Mouse (Mus musculus) kidney, postnatal 4 days (tissue): ENCODE measurements around the gene 2810004N23Rik.

Experiments used
- DNase-seq, 2 experiments: peaks; one replicate each; pipeline ENCODE4 v3.0.0; 2021; ENCODE audit warnings: mixed read lengths in 2 of 2

The 2810004N23Rik gene

GRCm38 (mm10) chr8:124862321-124863162, at the start of gene 2810004N23Rik, which contains the start of gene Gnpat:
Gene 2810004N23Rik, minus strand, starts transcription at chr8:124863120.
Gene Gnpat, plus strand, starts transcription at chr8:124863033.
- peak; percentile 97 for DNase-seq

GRCm38 (mm10) chr8:124911938-124912872, 49.3 kb upstream of the 2810004N23Rik start:
- peak in 1 of 2 experiments; percentile 37 for DNase-seq

GRCm38 (mm10) chr8:124910349-124910748, 47.4 kb upstream of the 2810004N23Rik start:
- no peak for DNase-seq

- DNase-seq = no peak
Measured at GRCm38 (mm10) chr8:124909936-124910335, 47.0 kb upstream of the 2810004N23Rik start.

- no peak for DNase-seq
Measured at GRCm38 (mm10) chr8:124905482-124905881, 42.6 kb upstream of the 2810004N23Rik start.

GRCm38 (mm10) chr8:124903198-124903597, 40.3 kb upstream of the 2810004N23Rik start:
- peak; percentile 51 to 64 for DNase-seq

- DNase-seq = no peak
Measured at GRCm38 (mm10) chr8:124898251-124898905, 35.5 kb upstream of the 2810004N23Rik start.

GRCm38 (mm10) chr8:124897386-124898250, 34.7 kb upstream of the 2810004N23Rik start, which contains the start of the genes Exoc8 and Sprtn:
Gene Exoc8, minus strand, starts transcription at chr8:124897705.
Gene Sprtn, plus strand, starts transcription at chr8:124897886.
- peak; percentile 98 for DNase-seq

GRCm38 (mm10) chr8:124896632-124897385, 33.9 kb upstream of the 2810004N23Rik start:
- DNase-seq = peak; percentile 86 to 91

GRCm38 (mm10) chr8:124896010-124896631, 33.2 kb upstream of the 2810004N23Rik start:
- peak in 1 of 2 experiments; percentile 34 for DNase-seq

- no peak for DNase-seq
Measured at GRCm38 (mm10) chr8:124892596-124892995, 29.7 kb upstream of the 2810004N23Rik start.

- DNase-seq = no peak
Measured at GRCm38 (mm10) chr8:124888385-124888784, 25.5 kb upstream of the 2810004N23Rik start.

- DNase-seq = no peak
Measured at GRCm38 (mm10) chr8:124878946-124879526, 16.1 kb upstream of the 2810004N23Rik start.

- DNase-seq = no peak
Measured at GRCm38 (mm10) chr8:124878141-124878540, 15.2 kb upstream of the 2810004N23Rik start.

GRCm38 (mm10) chr8:124872690-124873089, 9.8 kb upstream of the 2810004N23Rik start:
- no peak for DNase-seq

GRCm38 (mm10) chr8:124872081-124872480, 9.2 kb upstream of the 2810004N23Rik start:
- DNase-seq = no peak

GRCm38 (mm10) chr8:124871474-124871873, 8.6 kb upstream of the 2810004N23Rik start:
- no peak for DNase-seq

- peak in 1 of 2 experiments; percentile 11 for DNase-seq
Measured at GRCm38 (mm10) chr8:124869708-124870107, 6.8 kb upstream of the 2810004N23Rik start.

- no peak for DNase-seq
Measured at GRCm38 (mm10) chr8:124867126-124867525, 4.2 kb upstream of the 2810004N23Rik start.

GRCm38 (mm10) chr8:124866669-124867068, 3.7 kb upstream of the 2810004N23Rik start:
- DNase-seq = no peak
